Mouse (Mus musculus): ENCODE measurements around the gene Ttc28. TPM values are rescaled to one million over a fixed set of nuclear protein-coding genes. Genes with fewer than 3 reads are reported as not detected.

Ttc28 gene
- polyA plus RNA-seq, 1 experiment from 2014 or later = 13.0 TPM

- H3K4me3 ChIP-seq (ENCODE audit: low read depth, low read length) = no peak overlapping the region
- DNase-seq (ENCODE audit: low spot score) (no peak), ATAC-seq (replicated peaks; ENCODE audit: low FRiP score, low TSS enrichment, low read depth) (no peak)
- no peak overlapping the region for H3K27ac ChIP-seq (ENCODE audit: low read depth)
- no peaks in the 10 kb centered on the region for H3K27me3 ChIP-seq (replicated peaks; ENCODE audit: control insufficient read depth, insufficient read depth, low read length)
- H3K9ac ChIP-seq (ENCODE audit: low read length) = no peak overlapping the region
- no peaks in the 10 kb centered on the region for H3K36me3 ChIP-seq (ENCODE audit: control insufficient read depth, insufficient read depth, low read length)
- no peak overlapping the region for H3K4me2 ChIP-seq (ENCODE audit: low read length)
- peaks cover 8% of the 10 kb centered on the region for H3K4me1 ChIP-seq (replicated peaks; ENCODE audit: control insufficient read depth, insufficient read depth, low read length)
- WGBS = 73% methylated on average over 10 of the region's 10 CpGs
- H3K9me3 ChIP-seq (ENCODE audit: control insufficient read depth, low read length) = no peaks in the 10 kb centered on the region
These were observed 235.0 kb downstream of the Ttc28 start for GRCm38 (mm10) chr5:111114597-111114996.

GRCm38 (mm10) chr5:111115519-111116350, 236.1 kb downstream of the Ttc28 start:
- no peak overlapping the region for H3K9ac ChIP-seq (ENCODE audit: low read length)
- ATAC-seq (replicated peaks; ENCODE audit: low FRiP score, low TSS enrichment, low read depth) (no peak), DNase-seq (ENCODE audit: low spot score) (no peak)
- no peak overlapping the region for H3K4me3 ChIP-seq (ENCODE audit: low read depth, low read length)
- H3K27ac ChIP-seq (ENCODE audit: low read depth) = no peak overlapping the region
- WGBS = 63% methylated on average over 15 of the region's 15 CpGs
- peaks cover 8% of the 10 kb centered on the region for H3K4me1 ChIP-seq (replicated peaks; ENCODE audit: control insufficient read depth, insufficient read depth, low read length)
- H3K36me3 ChIP-seq (ENCODE audit: control insufficient read depth, insufficient read depth, low read length) = no peaks in the 10 kb centered on the region
- no peak overlapping the region for H3K4me2 ChIP-seq (ENCODE audit: low read length)
- H3K9me3 ChIP-seq (ENCODE audit: control insufficient read depth, low read length) = no peaks in the 10 kb centered on the region
- no peaks in the 10 kb centered on the region for H3K27me3 ChIP-seq (replicated peaks; ENCODE audit: control insufficient read depth, insufficient read depth, low read length)

GRCm38 (mm10) chr5:111119805-111120204, 240.2 kb downstream of the Ttc28 start:
- no peaks in the 10 kb centered on the region for H3K9me3 ChIP-seq (ENCODE audit: control insufficient read depth, low read length)
- WGBS = 83% methylated on average over 3 of the region's 3 CpGs
- no peak overlapping the region for H3K4me2 ChIP-seq (ENCODE audit: low read length)
- no peak overlapping the region for H3K27ac ChIP-seq (ENCODE audit: low read depth)
- H3K4me3 ChIP-seq (ENCODE audit: low read depth, low read length) = no peak overlapping the region
- H3K27me3 ChIP-seq (replicated peaks; ENCODE audit: control insufficient read depth, insufficient read depth, low read length) = no peaks in the 10 kb centered on the region
- H3K36me3 ChIP-seq (ENCODE audit: control insufficient read depth, insufficient read depth, low read length) = no peaks in the 10 kb centered on the region
- ATAC-seq (replicated peaks; ENCODE audit: low FRiP score, low TSS enrichment, low read depth) = no peak
- DNase-seq (ENCODE audit: low spot score) = no peak
- H3K9ac ChIP-seq (ENCODE audit: low read length) = no peak overlapping the region
- H3K4me1 ChIP-seq (replicated peaks; ENCODE audit: control insufficient read depth, insufficient read depth, low read length) = peaks cover 6% of the 10 kb centered on the region; the same call in 1 of the 2 replicates

DNA sequence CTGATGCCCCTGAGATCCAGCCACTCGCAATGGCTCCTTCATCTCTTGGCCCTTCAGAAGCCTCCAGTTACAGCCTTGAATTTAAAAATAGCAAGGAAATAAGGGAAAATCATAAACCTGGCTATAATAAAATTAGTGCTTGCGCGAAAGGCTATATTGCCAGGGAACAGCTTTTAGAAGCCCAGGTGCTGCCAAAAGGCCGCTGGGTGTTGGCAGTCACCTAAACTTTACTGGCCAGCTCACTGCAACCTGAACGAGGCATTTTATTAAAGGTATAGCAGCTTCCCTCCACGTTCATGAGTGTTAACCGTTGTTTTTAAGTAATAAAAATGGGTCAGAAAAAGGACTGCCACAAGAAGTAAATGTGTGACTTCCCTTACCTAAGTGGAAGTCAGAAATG, 240.7 kb downstream of the Ttc28 start:
- H3K9me3 ChIP-seq (ENCODE audit: control insufficient read depth, low read length) = no peaks in the 10 kb centered on the region
- H3K27ac ChIP-seq (ENCODE audit: low read depth) = no peak overlapping the region
- ATAC-seq (replicated peaks; ENCODE audit: low FRiP score, low TSS enrichment, low read depth) = no peak
- H3K36me3 ChIP-seq (ENCODE audit: control insufficient read depth, insufficient read depth, low read length) = no peaks in the 10 kb centered on the region
- no peak overlapping the region for H3K4me2 ChIP-seq (ENCODE audit: low read length)
- H3K4me1 ChIP-seq (replicated peaks; ENCODE audit: control insufficient read depth, insufficient read depth, low read length) = peaks cover 6% of the 10 kb centered on the region; the same call in 1 of the 2 replicates
- no peak overlapping the region for H3K4me3 ChIP-seq (ENCODE audit: low read depth, low read length)
- H3K27me3 ChIP-seq (replicated peaks; ENCODE audit: control insufficient read depth, insufficient read depth, low read length) = no peaks in the 10 kb centered on the region
- H3K9ac ChIP-seq (ENCODE audit: low read length) = no peak overlapping the region
- 73% methylated on average over 7 of the region's 7 CpGs for WGBS
- no peak for DNase-seq (ENCODE audit: low spot score)

DNA sequence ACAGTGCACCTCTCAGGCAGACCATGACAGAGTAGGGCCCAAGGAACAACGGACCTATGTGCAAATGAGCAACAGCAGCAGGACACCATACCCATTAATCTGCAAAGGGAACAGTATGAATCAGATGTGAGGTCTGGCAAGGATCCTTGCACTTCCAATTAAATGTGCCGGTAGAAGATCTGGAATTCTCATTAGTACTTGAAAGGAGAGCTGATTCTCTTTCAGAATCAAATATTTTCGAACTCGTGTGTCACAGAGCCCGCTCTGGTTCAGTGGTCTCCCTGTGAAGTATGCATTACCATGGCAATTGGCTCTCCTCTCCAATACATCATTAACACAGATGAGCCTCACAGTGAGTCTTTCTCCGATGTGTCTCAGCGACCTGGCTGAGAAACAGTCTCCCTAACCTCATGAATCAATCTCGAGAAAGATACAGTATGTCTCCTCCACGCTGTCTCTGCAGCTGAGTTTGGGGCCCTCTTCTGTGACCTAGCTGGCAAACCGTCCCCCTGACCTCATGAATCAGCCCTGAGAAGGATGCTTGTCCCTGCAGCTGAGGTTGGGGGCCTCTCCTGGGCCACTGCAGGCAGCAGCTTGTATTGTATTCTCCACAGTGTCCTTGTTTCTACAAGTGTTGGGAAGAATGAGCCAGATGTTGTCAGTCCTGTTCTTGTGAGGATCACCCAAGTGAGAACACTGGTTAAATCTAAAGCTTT, 241.3 kb downstream of the Ttc28 start:
- WGBS = 57% methylated on average over 10 of the region's 10 CpGs
- Histone ChIP-seq H3K27ac (ENCODE audit: low read depth) (no peak overlapping the region), H3K36me3 (ENCODE audit: control insufficient read depth, insufficient read depth, low read length) (no peaks in the 10 kb centered on the region), H3K4me3 (ENCODE audit: low read depth, low read length) (no peak overlapping the region), H3K9ac (ENCODE audit: low read length) (no peak overlapping the region), H3K27me3 (replicated peaks; ENCODE audit: control insufficient read depth, insufficient read depth, low read length) (no peaks in the 10 kb centered on the region), H3K4me1 (replicated peaks; ENCODE audit: control insufficient read depth, insufficient read depth, low read length) (peaks cover 6% of the 10 kb centered on the region; the same call in 1 of the 2 replicates), H3K4me2 (ENCODE audit: low read length) (no peak overlapping the region), H3K9me3 (ENCODE audit: control insufficient read depth, low read length) (no peaks in the 10 kb centered on the region)
- DNase-seq (ENCODE audit: low spot score) (no peak), ATAC-seq (replicated peaks; ENCODE audit: low FRiP score, low TSS enrichment, low read depth) (no peak)

- ATAC-seq (replicated peaks; ENCODE audit: low FRiP score, low TSS enrichment, low read depth) = no peak
- WGBS = 66% methylated on average over 9 of the region's 9 CpGs
- H3K9ac ChIP-seq (ENCODE audit: low read length) = no peak overlapping the region
- H3K9me3 ChIP-seq (ENCODE audit: control insufficient read depth, low read length) = no peaks in the 10 kb centered on the region
- no peak overlapping the region for H3K4me3 ChIP-seq (ENCODE audit: low read depth, low read length)
- peaks cover 6% of the 10 kb centered on the region; the same call in 1 of the 2 replicates for H3K4me1 ChIP-seq (replicated peaks; ENCODE audit: control insufficient read depth, insufficient read depth, low read length)
- no peaks in the 10 kb centered on the region for H3K36me3 ChIP-seq (ENCODE audit: control insufficient read depth, insufficient read depth, low read length)
- no peaks in the 10 kb centered on the region for H3K27me3 ChIP-seq (replicated peaks; ENCODE audit: control insufficient read depth, insufficient read depth, low read length)
- no peak for DNase-seq (ENCODE audit: low spot score)
- no peak overlapping the region for H3K4me2 ChIP-seq (ENCODE audit: low read length)
- no peak overlapping the region for H3K27ac ChIP-seq (ENCODE audit: low read depth)
These were observed 242.9 kb downstream of the Ttc28 start for GRCm38 (mm10) chr5:111122332-111123049.

- DNase-seq (ENCODE audit: low spot score) (no peak), ATAC-seq (replicated peaks; ENCODE audit: low FRiP score, low TSS enrichment, low read depth) (no peak)
- 67% methylated on average over 12 of the region's 12 CpGs for WGBS
- Histone ChIP-seq H3K27me3 (replicated peaks; ENCODE audit: control insufficient read depth, insufficient read depth, low read length) (no peaks in the 10 kb centered on the region), H3K4me3 (ENCODE audit: low read depth, low read length) (no peak overlapping the region), H3K9ac (ENCODE audit: low read length) (no peak overlapping the region), H3K36me3 (ENCODE audit: control insufficient read depth, insufficient read depth, low read length) (no peaks in the 10 kb centered on the region), H3K27ac (ENCODE audit: low read depth) (no peak overlapping the region), H3K4me1 (replicated peaks; ENCODE audit: control insufficient read depth, insufficient read depth, low read length) (peaks cover 6% of the 10 kb centered on the region; the same call in 1 of the 2 replicates), H3K9me3 (ENCODE audit: control insufficient read depth, low read length) (no peaks in the 10 kb centered on the region), H3K4me2 (ENCODE audit: low read length) (no peak overlapping the region)
These were observed 243.6 kb downstream of the Ttc28 start for GRCm38 (mm10) chr5:111123050-111123746.

DNA sequence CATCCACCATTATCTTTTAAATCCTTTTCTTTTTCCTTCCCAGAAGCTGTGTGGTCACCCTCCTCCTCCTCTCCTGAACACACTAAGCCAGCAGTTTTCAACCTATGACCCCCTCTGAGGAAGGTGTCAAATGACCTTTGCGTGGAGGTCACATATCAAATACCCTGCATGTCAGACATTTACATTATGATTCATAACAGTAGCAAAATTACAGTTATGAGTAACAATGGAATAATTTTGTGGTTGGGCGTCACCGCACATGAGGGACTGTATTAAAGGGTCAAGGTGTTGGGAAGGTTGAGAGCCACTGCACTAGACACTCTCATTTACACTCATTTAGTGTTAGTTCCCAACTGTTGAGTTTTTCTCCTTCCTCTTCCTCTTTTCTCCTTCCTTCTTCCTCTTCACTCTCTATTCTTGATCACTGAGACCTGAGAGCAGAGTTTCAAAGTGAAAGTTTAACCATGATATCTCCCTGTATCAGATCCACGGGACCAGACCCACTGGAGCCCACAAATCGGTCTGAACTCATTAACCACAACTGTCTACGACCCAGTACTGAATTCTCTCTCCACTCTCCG, 245.1 kb downstream of the Ttc28 start:
- DNase-seq (ENCODE audit: low spot score) (no peak), ATAC-seq (replicated peaks; ENCODE audit: low FRiP score, low TSS enrichment, low read depth) (no peak)
- Histone ChIP-seq H3K4me3 (ENCODE audit: low read depth, low read length) (no peak overlapping the region), H3K27ac (ENCODE audit: low read depth) (no peak overlapping the region), H3K4me2 (ENCODE audit: low read length) (no peak overlapping the region), H3K36me3 (ENCODE audit: control insufficient read depth, insufficient read depth, low read length) (no peaks in the 10 kb centered on the region), H3K4me1 (replicated peaks; ENCODE audit: control insufficient read depth, insufficient read depth, low read length) (peaks cover 10% of the 10 kb centered on the region), H3K9ac (ENCODE audit: low read length) (no peak overlapping the region), H3K9me3 (ENCODE audit: control insufficient read depth, low read length) (no peaks in the 10 kb centered on the region), H3K27me3 (replicated peaks; ENCODE audit: control insufficient read depth, insufficient read depth, low read length) (no peaks in the 10 kb centered on the region)
- WGBS = 90% methylated on average over 7 of the region's 7 CpGs

Data from intestine, embryonic 14.5 days (tissue).